In genomic region chr6:119395421-119396308, GRCm38 (mm10) we compare ENCODE assay signal across 9 mouse cellular contexts. TPM values are rescaled to one million over a fixed set of nuclear protein-coding genes. Genes with fewer than 3 reads are reported as not detected.
A peak's percentile ranks its signal among the peaks of the same experiment; 100 is the strongest.
DNase-seq lines count a peak whose midpoint lies in the region; ATAC-seq lines count a peak whose summit lies in the region.
"Had no signal": no experiment of that assay in that cellular context is flagged by ENCODE, and none has a peak within 500 bp of the region (broad histone marks: within the 10 kb centered on the region; RNA-seq: fewer than 3 reads in every experiment).

No protein-coding gene starts in this region.

- DNase-seq in adrenal gland, postnatal 14 days = peak; percentile 37
- no peak for DNase-seq in adrenal gland, postnatal 4 days (ENCODE audit: low spot score in 2 of 2)
- DNase-seq in 3T3-L1 (ENCODE audit: low read depth, low spot score) = peak; percentile 66
- DNase-seq in cerebellum, adult 18-20 months = no peak
- no peak for DNase-seq in embryo, embryonic 10 days (ENCODE audit: low spot score)
- DNase-seq in layer of hippocampus, postnatal 36 days = no peak

- 0 out of 2 replicates have a peak, but pooled peaks have one; percentile 54 for ATAC-seq in erythroblast, adult 5-6 weeks (replicated peaks; ENCODE audit: low FRiP score, poor library complexity, severe bottlenecking)
- peak; percentile 73 for ATAC-seq in megakaryocyte-erythroid progenitor cell, adult 5-6 weeks (replicated peaks; ENCODE audit: low FRiP score, low TSS enrichment, poor library complexity, severe bottlenecking)
- ATAC-seq: midbrain, embryonic 13.5 days had no signal

RNA-seq across cellular contexts. Expression of gene Adipor2, which starts 21.8 kb away (rescaled TPM):
- total RNA-seq in adrenal gland, postnatal 14 days (2021) = 158 and 194 TPM in 2 replicates
- total RNA-seq in adrenal gland, postnatal 4 days (2021) = 100 to 1,000 TPM; 141 to 151 TPM
- 29.2 and 29.7 TPM in 2 replicates for total RNA-seq in erythroblast, adult 5-6 weeks (2015; ENCODE audit: low replicate concordance)
- 35.7 and 40.3 TPM in 2 replicates for total RNA-seq in erythroblast, adult 5-6 weeks (2017; ENCODE audit: low replicate concordance)
- total RNA-seq in megakaryocyte-erythroid progenitor cell, adult 5-6 weeks (2014; fragmentation: Nextera tagmentation) = 34.1 and 37.1 TPM in 2 replicates
- total RNA-seq in megakaryocyte-erythroid progenitor cell, adult 5-6 weeks (2017) = 65.9 and 73.1 TPM in 2 replicates
- total RNA-seq in layer of hippocampus, postnatal 36 days (2021) = 10 to 100 TPM; 36.2 to 41.5 TPM

Comparison
In these comparisons a context has a peak if more than half of its experiments do, and no peak if none do; other contexts are left out.
1. DNase-seq: peak in adrenal gland, postnatal 14 days (single experiment) and 3T3-L1 (single experiment); none in adrenal gland, postnatal 4 days (0 of 2), cerebellum, adult 18-20 months (0 of 2), embryo, embryonic 10 days (single experiment) and layer of hippocampus, postnatal 36 days (0 of 2).